Mouse (Mus musculus): ENCODE results near the gene Zfp865. TPM values are rescaled to one million over a fixed set of nuclear protein-coding genes. Genes with fewer than 3 reads are reported as not detected.
"Not testable (repeated sequence)": the region's sequence is repeated elsewhere in the genome, so short reads cannot be mapped to it uniquely, and the experiment has no call there.

Gene Zfp865
- polyA plus RNA-seq, 1 experiment from 2014 or later, result 5.8 TPM

DNA sequence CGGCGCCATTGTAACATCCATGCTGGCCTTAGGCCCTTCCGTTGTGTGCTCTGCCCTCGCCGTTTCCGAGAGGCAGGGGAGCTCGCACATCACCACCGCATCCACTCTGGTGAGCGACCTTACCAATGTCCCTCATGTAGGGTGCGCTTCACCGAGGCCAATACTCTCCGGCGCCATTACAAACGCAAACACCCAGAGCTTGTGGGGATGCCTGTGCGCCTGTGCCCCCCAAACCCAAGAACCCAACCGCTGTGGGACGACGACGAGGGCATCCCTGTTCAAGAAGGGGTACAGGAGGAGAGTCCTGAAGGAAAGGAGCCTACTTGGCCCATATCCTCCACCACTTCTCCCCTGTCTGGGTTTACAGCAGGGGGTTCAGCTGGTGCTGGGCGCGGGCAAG is 2.2 kb upstream of the Zfp865 start:
- no peak for ATAC-seq (ENCODE audit: low FRiP score)
- Histone ChIP-seq H3K36me3 (peaks cover 20% of the 10 kb centered on the region), H3K4me2 (no peak overlapping the region), H3K27me3 (no peaks in the 10 kb centered on the region), H3K4me1 (replicated peaks) (peaks cover 33% of the 10 kb centered on the region), H3K27ac (no peak overlapping the region), H3K9me3 (no peaks in the 10 kb centered on the region), H3K4me3 (no peak overlapping the region), H3K9ac (no peak overlapping the region)
- WGBS, result 98% methylated on average over 21 of the region's 21 CpGs

DNA sequence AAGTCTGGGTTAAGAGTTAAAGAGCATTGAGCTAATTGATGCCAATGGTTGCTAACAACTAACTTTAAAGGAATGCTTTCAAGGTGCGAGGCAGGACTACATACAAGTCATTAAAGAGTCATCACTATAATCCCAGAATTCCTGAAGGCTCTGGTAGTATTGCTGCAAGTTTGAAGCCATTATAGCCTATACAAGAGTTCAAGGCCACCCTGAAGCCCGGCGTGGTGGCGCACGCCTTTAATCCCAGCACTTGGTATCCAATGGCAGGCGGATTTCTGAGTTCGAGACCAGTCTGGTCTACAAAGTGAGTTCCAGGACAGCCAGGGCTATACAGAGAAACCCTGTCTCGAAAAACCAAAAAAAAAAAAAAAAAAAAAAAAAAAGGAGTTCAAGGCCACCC is 600 bp upstream of the Zfp865 start:
- Histone ChIP-seq H3K4me3 (peak overlapping the region; percentile 79), H3K36me3 (peaks cover 36% of the 10 kb centered on the region), H3K4me2 (peak overlapping the region; percentile 88), H3K4me1 (replicated peaks) (peaks cover 27% of the 10 kb centered on the region), H3K27ac (peak overlapping the region; percentile 95)
- H3K27me3 ChIP-seq; ATAC-seq (ENCODE audit: low FRiP score); H3K9me3 ChIP-seq; H3K9ac ChIP-seq: not testable (repeated sequence)
- 28% methylated on average over 8 of the region's 8 CpGs for WGBS

DNA sequence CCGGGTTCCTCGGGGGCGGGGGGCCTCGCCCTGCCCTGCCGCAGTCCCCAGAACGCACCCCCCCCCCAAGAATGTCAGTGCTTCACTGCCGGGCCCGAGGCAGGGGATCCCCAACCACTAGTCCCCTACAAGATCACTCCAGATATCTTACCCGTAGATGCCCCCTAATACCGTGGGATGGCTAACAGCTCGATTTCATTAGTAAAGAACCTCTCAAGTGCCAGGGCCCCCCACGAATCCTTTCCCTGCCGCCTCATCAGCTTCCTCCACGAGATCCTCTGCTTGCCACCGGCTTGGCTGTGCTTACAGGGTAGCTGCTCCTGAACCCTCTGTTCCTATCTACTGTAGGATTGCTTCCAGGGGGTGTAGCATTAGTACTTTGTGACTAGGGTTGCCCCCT is 509 bp downstream of the Zfp865 start:
- peaks cover 40% of the 10 kb centered on the region for H3K36me3 ChIP-seq
- peak overlapping the region; percentile 88 for H3K4me2 ChIP-seq
- peak overlapping the region; percentile 98 for H3K9ac ChIP-seq
- peak overlapping the region; percentile 95 for H3K27ac ChIP-seq
- H3K4me1 ChIP-seq (replicated peaks), result peaks cover 27% of the 10 kb centered on the region
- H3K4me3 ChIP-seq, result peak overlapping the region; percentile 79
- H3K9me3 ChIP-seq, result no peaks in the 10 kb centered on the region
- WGBS, result 1% methylated on average over 15 of the region's 15 CpGs
- no peaks in the 10 kb centered on the region for H3K27me3 ChIP-seq
- ATAC-seq (ENCODE audit: low FRiP score), result peak; percentile 5

DNA sequence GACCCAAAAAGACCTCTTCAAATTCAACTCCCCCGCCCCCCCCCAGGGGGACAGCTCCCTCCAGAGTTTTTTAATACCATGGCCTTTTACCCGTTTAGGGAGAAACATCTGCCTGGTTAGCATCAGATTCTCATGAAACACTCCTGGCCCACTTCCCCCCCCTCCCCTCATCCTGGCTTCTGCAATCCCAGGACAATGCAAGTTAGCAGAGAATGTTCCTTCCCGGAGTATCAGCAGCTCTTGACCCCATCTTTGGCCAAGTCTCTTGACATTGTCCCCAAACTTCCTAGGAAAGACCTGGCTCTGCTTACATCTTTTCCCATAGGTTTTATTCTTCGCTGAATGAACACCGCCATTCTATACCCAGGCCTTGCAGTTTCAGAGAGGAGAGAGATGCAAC is 1.0 kb downstream of the Zfp865 start:
- ATAC-seq (ENCODE audit: low FRiP score), result no peak
- 55% methylated on average over 5 of the region's 5 CpGs for WGBS

DNA sequence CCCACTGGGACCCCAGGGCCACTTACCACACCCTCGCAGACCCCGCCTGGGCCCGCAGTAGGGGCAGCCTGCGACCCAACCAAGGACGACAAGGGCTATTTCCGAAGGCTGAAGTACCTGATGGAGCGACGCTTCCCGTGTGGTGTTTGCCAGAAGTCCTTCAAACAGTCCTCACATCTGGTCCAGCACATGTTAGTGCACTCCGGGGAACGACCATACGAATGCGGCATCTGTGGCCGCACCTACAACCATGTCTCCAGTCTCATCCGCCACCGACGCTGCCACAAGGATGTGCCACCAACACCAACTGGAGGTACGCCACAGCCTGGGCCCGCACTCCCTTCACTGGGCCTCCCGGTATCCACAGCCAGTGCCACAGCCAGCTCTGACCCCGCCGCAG is 9.4 kb downstream of the Zfp865 start:
- no peak for ATAC-seq (ENCODE audit: low FRiP score)
- Histone ChIP-seq H3K4me3 (no peak overlapping the region), H3K9ac (no peak overlapping the region), H3K9me3 (peaks cover 26% of the 10 kb centered on the region), H3K27me3 (no peaks in the 10 kb centered on the region), H3K4me1 (replicated peaks) (no peaks in the 10 kb centered on the region), H3K4me2 (no peak overlapping the region), H3K27ac (no peak overlapping the region), H3K36me3 (peaks cover 88% of the 10 kb centered on the region)
- WGBS, result 94% methylated on average over 22 of the region's 22 CpGs

More for the DNA sequence above, 1.0 kb downstream of the Zfp865 start:
- peak overlapping the region; percentile 98 for H3K9ac ChIP-seq
- peak overlapping the region; percentile 88 for H3K4me2 ChIP-seq
- peaks cover 44% of the 10 kb centered on the region for H3K36me3 ChIP-seq
- H3K9me3 ChIP-seq, result no peaks in the 10 kb centered on the region
- H3K27ac ChIP-seq, result peak overlapping the region; percentile 95
- H3K4me1 ChIP-seq (replicated peaks), result peaks cover 21% of the 10 kb centered on the region
- no peaks in the 10 kb centered on the region for H3K27me3 ChIP-seq
- peak overlapping the region; percentile 79 for H3K4me3 ChIP-seq

DNA sequence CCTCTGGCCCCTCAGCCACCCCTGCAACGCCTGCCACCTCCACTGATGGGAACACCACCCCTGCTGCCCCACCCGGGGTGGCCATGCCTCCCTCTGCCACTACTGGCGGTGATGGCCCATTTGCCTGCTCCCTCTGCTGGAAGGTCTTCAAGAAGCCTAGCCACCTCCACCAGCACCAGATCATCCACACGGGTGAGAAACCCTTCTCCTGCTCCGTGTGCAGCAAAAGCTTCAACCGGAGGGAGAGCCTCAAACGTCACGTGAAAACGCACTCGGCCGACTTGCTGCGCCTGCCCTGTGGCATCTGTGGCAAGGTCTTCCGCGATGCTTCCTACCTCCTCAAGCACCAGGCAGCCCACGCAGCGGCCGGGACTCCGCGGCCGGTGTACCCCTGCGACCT is 9.8 kb downstream of the Zfp865 start:
- H3K9me3 ChIP-seq, result peaks cover 26% of the 10 kb centered on the region
- no peak overlapping the region for H3K4me2 ChIP-seq
- no peaks in the 10 kb centered on the region for H3K4me1 ChIP-seq (replicated peaks)
- H3K36me3 ChIP-seq, result peaks cover 88% of the 10 kb centered on the region
- H3K27ac ChIP-seq, result no peak overlapping the region
- WGBS, result 90% methylated on average over 21 of the region's 21 CpGs
- ATAC-seq (ENCODE audit: low FRiP score), result no peak
- H3K27me3 ChIP-seq, result no peaks in the 10 kb centered on the region
- H3K9ac ChIP-seq, result no peak overlapping the region
- no peak overlapping the region for H3K4me3 ChIP-seq

DNA sequence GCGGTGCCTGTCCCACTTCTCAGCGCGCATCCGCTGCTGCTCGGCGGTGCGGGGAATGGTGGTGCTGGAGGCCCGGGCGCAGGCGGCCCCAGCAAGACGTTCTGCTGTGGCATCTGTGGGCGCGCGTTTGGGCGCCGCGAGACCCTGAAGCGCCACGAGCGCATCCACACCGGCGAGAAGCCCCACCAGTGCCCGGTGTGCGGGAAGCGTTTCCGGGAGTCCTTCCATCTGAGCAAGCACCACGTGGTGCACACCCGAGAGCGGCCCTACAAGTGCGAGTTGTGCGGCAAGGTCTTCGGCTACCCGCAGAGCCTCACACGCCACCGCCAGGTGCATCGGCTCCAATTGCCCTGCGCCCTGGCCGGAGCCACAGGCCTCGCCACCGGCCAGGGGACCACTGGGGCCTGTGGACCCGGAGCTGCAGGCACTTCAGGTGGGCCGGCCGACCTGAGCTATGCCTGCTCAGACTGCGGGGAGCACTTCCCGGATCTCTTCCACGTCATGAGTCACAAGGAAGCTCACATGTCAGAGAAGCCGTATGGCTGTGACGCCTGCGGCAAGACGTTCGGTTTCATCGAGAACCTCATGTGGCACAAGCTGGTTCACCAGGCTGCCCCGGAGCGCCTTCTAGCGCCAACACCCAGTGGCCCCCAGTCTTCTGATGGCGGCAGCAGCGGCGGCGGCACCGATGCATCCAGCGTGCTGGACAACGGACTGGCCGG is 10.5 kb downstream of the Zfp865 start:
- no peak overlapping the region for H3K4me2 ChIP-seq
- no peaks in the 10 kb centered on the region for H3K27me3 ChIP-seq
- no peak overlapping the region; the same call in 1 of the 2 replicates for H3K4me3 ChIP-seq
- peaks cover 95% of the 10 kb centered on the region for H3K36me3 ChIP-seq
- no peaks in the 10 kb centered on the region for H3K4me1 ChIP-seq (replicated peaks)
- ATAC-seq (ENCODE audit: low FRiP score), result no peak
- peaks cover 26% of the 10 kb centered on the region for H3K9me3 ChIP-seq
- no peak overlapping the region for H3K9ac ChIP-seq
- WGBS, result 79% methylated on average over 63 of the region's 63 CpGs
- H3K27ac ChIP-seq, result no peak overlapping the region

DNA sequence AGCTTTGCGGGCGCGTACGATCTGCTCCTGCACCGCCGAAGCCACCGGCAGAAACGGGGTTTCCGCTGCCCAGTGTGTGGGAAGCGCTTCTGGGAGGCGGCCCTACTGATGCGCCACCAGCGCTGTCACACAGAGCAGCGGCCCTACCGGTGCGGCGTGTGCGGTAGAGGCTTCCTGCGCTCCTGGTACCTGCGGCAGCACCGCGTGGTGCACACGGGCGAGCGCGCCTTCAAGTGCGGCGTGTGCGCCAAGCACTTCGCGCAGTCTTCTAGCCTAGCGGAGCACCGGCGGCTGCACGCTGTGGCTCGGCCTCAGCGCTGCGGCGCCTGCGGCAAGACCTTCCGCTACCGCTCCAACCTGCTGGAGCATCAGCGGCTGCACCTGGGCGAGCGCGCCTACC is 11.3 kb downstream of the Zfp865 start:
- Histone ChIP-seq H3K4me2 (no peak overlapping the region), H3K4me1 (replicated peaks) (no peaks in the 10 kb centered on the region), H3K9ac (no peak overlapping the region), H3K27ac (no peak overlapping the region), H3K27me3 (no peaks in the 10 kb centered on the region), H3K36me3 (peaks cover 96% of the 10 kb centered on the region), H3K9me3 (peaks cover 26% of the 10 kb centered on the region), H3K4me3 (no peak overlapping the region)
- no peak for ATAC-seq (ENCODE audit: low FRiP score)
- 68% methylated on average over 45 of the region's 46 CpGs for WGBS

DNA sequence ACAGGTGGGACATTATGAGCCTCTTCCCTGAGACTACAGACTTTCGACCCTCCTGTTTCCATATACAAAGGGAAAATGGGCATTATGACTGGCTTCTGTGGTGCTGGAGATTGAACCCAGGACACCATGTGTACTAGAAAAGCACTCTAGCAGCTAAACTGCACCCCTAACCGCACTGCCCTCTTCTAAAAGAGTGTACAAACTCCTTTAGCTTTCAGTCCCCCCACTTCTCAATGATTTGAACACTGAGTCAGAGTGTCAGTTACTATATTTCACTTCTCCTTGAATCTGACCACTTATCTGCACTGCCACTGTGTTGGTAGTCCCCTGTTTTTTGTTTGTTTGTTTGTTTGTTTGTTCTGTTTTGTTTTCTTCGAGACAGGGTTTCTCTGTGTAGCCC is 13.6 kb downstream of the Zfp865 start, which contains the start of gene 4632433K11Rik:
Gene 4632433K11Rik, plus strand, starts transcription at position 301 of the 400 bp plus-strand sequence.
- no peak within 1 kb of the TSS for H3K4me2 ChIP-seq
- peaks cover 78% of the 10 kb centered on the region for H3K36me3 ChIP-seq
- no peak within 1 kb of the TSS for H3K4me3 ChIP-seq
- no peaks in the 10 kb centered on the region for H3K27me3 ChIP-seq
- H3K4me1 ChIP-seq (replicated peaks), result peaks cover 12% of the 10 kb centered on the region
- peaks cover 26% of the 10 kb centered on the region for H3K9me3 ChIP-seq
- no peak within 1 kb of the TSS for H3K27ac ChIP-seq
- H3K9ac ChIP-seq, result no peak within 1 kb of the TSS
- 92% methylated on average over 3 of the region's 3 CpGs for WGBS
- no peak for ATAC-seq (ENCODE audit: low FRiP score)

DNA sequence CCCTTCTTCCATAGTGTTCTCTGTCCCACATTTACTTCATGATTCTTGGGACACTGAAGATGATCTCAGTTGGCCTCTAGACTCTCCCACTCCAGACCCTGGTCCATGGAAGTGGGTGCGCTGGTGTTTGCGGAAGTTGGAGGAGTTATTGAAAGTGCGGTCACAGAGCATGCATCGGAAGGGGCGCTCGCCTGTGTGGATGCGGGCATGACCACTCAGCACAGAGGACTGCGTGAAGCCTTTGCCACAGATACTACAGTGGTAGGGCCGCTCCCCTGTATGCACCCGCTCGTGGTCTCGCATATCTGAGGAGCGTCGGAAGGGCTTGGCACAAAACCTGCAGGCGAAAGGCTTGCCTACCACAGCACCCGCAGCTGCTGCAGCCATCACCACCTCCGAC is 15.5 kb downstream of the Zfp865 start:
- WGBS, result 96% methylated on average over 17 of the region's 17 CpGs
- H3K4me2 ChIP-seq, result no peak overlapping the region
- peaks cover 14% of the 10 kb centered on the region for H3K9me3 ChIP-seq
- no peak overlapping the region for H3K9ac ChIP-seq
- H3K27ac ChIP-seq, result no peak overlapping the region
- H3K4me3 ChIP-seq, result no peak overlapping the region
- no peaks in the 10 kb centered on the region for H3K27me3 ChIP-seq
- peaks cover 22% of the 10 kb centered on the region for H3K4me1 ChIP-seq (replicated peaks)
- ATAC-seq (ENCODE audit: low FRiP score), result no peak
- peaks cover 60% of the 10 kb centered on the region for H3K36me3 ChIP-seq

DNA sequence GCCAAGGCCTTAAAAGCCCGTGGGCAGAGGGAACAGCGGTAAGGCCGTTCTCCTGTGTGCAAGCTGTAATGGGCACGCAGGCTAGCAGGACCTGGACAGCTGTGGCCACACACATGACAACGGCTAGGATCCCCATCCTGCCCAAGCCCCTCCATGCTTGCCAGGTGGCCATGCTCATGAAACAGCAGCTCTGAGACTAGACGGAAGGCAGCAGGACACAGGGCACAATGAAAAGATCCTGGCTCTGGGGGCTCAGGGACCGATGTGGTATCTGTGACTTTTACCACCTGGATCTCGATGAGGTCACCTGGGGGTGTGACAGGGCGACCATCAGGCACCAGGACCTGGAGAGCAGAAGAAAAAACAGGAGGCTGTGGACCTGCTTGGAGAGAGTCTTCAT is 16.0 kb downstream of the Zfp865 start:
- WGBS, result 95% methylated on average over 9 of the region's 9 CpGs
- Histone ChIP-seq H3K9me3 (peaks cover 8% of the 10 kb centered on the region), H3K4me2 (no peak overlapping the region), H3K36me3 (peaks cover 55% of the 10 kb centered on the region), H3K4me1 (replicated peaks) (peaks cover 22% of the 10 kb centered on the region), H3K9ac (no peak overlapping the region), H3K27ac (no peak overlapping the region), H3K4me3 (no peak overlapping the region), H3K27me3 (no peaks in the 10 kb centered on the region)
- ATAC-seq (ENCODE audit: low FRiP score), result no peak

DNA sequence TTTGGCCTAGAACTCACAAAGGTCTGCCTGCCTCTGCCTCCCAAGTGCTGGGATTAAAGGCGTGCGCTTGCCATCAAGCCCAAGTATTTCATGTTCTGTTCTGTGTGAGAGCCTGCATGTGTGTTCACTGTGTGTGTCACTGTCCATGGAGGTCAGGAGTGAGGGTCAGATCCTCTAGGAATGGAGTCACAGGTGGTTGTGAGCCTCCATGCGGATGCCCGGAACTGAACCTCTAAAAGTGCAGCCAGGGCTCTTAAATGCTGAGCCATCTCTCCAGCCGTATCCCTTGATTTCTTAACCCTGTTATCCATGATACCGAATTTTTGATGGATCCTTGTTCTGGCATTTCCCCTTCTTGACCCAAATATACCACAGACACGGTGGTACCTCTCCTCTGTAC is 16.9 kb downstream of the Zfp865 start:
- Histone ChIP-seq H3K27ac (peak overlapping the region; percentile 98; the same call in 1 of the 2 replicates), H3K9ac (no peak overlapping the region), H3K4me2 (peak overlapping the region; percentile 60; the same call in 1 of the 2 replicates), H3K4me1 (replicated peaks) (peaks cover 22% of the 10 kb centered on the region), H3K36me3 (peaks cover 46% of the 10 kb centered on the region), H3K27me3 (no peaks in the 10 kb centered on the region), H3K4me3 (no peak overlapping the region; the same call in 1 of the 2 replicates), H3K9me3 (no peaks in the 10 kb centered on the region)
- 95% methylated on average over 7 of the region's 7 CpGs for WGBS
- ATAC-seq (ENCODE audit: low FRiP score), result no peak

DNA sequence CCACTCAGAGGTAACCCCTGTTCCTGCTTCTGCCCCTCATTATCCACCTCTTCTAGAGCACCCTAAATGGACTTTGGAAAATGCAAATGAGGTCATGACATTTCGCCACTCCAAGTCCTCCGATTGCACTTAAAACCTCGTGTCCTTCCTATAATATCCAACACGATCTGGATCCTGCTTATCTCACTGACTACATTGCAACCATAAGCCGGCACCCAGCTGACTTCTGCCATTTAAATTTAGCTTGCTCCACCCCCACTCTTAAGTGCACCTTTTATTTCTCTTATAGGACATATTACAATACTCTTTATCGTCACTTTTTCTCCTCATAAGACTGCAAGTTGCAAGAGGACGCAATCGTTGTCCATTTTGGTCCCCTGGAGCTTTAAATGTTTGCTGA is 17.3 kb downstream of the Zfp865 start:
- Histone ChIP-seq H3K4me2 (peak overlapping the region; percentile 60), H3K4me1 (replicated peaks) (peaks cover 22% of the 10 kb centered on the region), H3K9me3 (no peaks in the 10 kb centered on the region), H3K4me3 (peak overlapping the region; percentile 61), H3K27me3 (no peaks in the 10 kb centered on the region), H3K36me3 (peaks cover 42% of the 10 kb centered on the region), H3K27ac (peak overlapping the region; percentile 98), H3K9ac (peak overlapping the region; percentile 77)
- no peak for ATAC-seq (ENCODE audit: low FRiP score)
- 85% methylated on average over 8 of the region's 8 CpGs for WGBS
